8 mouse cellular contexts compared by ENCODE assay signal in the genomic region with DNA sequence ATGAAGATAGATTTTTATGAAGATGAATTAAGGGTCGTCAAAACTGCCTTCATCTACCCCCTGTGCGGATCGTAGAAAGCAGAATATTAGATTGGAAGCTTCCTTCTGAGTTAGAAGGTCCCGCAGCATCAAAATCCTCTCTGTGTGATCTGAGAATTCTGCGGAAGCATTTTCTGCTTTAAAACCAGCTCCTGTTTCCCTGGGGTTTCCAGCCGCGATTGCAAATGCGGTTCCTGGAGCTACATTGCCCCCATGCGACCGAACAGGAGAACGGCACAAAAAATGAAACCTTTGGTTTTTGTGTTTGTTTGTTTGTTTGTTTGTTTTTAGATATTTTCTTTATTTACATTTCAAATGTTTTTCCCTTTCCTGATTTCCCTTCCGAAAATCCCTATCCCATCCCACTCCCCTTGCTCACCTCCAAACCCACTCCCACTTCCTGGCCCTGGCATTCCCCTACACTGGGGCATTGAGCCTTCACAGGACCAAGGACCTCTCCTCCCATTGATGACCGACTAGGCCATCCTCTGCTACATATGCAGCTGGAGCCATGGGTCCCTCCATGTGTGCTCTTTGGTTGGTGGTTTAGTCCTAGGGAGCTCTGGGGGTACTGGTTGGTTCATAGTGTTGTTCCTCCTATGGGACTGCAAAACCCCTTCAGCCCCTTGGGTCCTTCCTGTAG. TPM values are rescaled to one million over a fixed set of nuclear protein-coding genes. Genes with fewer than 3 reads are reported as not detected.
DNase-seq lines count a peak whose midpoint lies in the region; ATAC-seq and TF ChIP-seq lines count a peak whose summit lies in the region.
"Not testable (repeated sequence)": the region's sequence is repeated elsewhere in the genome, so short reads cannot be mapped to it uniquely, and the experiment has no call there.

No protein-coding gene starts in this region.

- H3K9ac ChIP-seq in hindbrain, embryonic 12.5 days; liver, postnatal 0 days (replicated peaks): not testable (repeated sequence)

- H3K4me3 ChIP-seq in hindbrain, embryonic 12.5 days; layer of hippocampus, adult 2 months; liver, postnatal 0 days (ENCODE audit: low read depth, low read length): not testable (repeated sequence)

- TF ChIP-seq EP300 in liver, postnatal 0 days (IDR thresholded peaks at IDR 0.05; ENCODE audit: low read depth) = not testable (repeated sequence)

- not testable (repeated sequence) for H3K4me1 ChIP-seq in hindbrain, embryonic 12.5 days; liver, postnatal 0 days (ENCODE audit: insufficient read depth)

- TF ChIP-seq CTCF in layer of hippocampus, adult 2 months (conservative IDR thresholded peaks at IDR 0.05) = peak; percentile 90
- TF ChIP-seq CTCF in liver, postnatal 0 days (IDR thresholded peaks at IDR 0.05; ENCODE audit: low read depth) = peak; percentile 73

- H3K27ac ChIP-seq in hindbrain, embryonic 12.5 days; layer of hippocampus, adult 2 months; liver, postnatal 0 days (ENCODE audit: low read depth): not testable (repeated sequence)

- H3K4me2 ChIP-seq in hindbrain, embryonic 12.5 days (replicated peaks) = 0 out of 2 replicates have a peak overlapping the region, but pooled peaks have one; percentile 26
- not testable (repeated sequence) for H3K4me2 ChIP-seq in liver, postnatal 0 days (ENCODE audit: low read depth, low read length)

- H3K36me3 ChIP-seq in hindbrain, embryonic 12.5 days; liver, postnatal 0 days (replicated peaks; ENCODE audit: insufficient read depth, low read length): not testable (repeated sequence)

- H3K9me3 ChIP-seq in hindbrain, embryonic 12.5 days (replicated peaks); liver, postnatal 0 days (ENCODE audit: low read length): not testable (repeated sequence)

- ATAC-seq in hindbrain, embryonic 12.5 days (ENCODE audit: low FRiP score) = peak; percentile 51; the same call in 1 of the 2 replicates
- not testable (repeated sequence) for ATAC-seq in liver, postnatal 0 days

- WGBS in hindbrain, embryonic 12.5 days = 12% methylated on average over 13 of the region's 13 CpGs
- 13% methylated on average over 13 of the region's 13 CpGs for WGBS in liver, postnatal 0 days (ENCODE audit: insufficient replicate concordance)

- H3K27me3 ChIP-seq in hindbrain, embryonic 12.5 days; liver, postnatal 0 days (ENCODE audit: insufficient read depth, low read length): not testable (repeated sequence)

- peak; percentile 15 for DNase-seq in adrenal gland, adult 2 months
- DNase-seq in cerebellum, postnatal 4 days (ENCODE audit: low spot score in 2 of 2) = peak; percentile 42 to 66
- DNase-seq in frontal cortex, adult 2 months (ENCODE audit: extremely low spot score in 1 of 2, low spot score in 1 of 2) = peak; percentile 23 to 72
- DNase-seq in layer of hippocampus, adult 2 months (ENCODE audit: low spot score in 2 of 2) = peak; percentile 44 to 62
- DNase-seq in liver, postnatal 0 days = peak; percentile 37
- peak; percentile 6 for DNase-seq in ovary, postnatal 10 days (ENCODE audit: low spot score)
- peak; percentile 17 to 23 for DNase-seq in urinary bladder, postnatal 36 days (ENCODE audit: low spot score in 2 of 2)

RNA-seq across cellular contexts. Expression of a gene that starts 45.6 kb away (rescaled TPM):
- 1 to 10 TPM; 1.1 to 1.8 TPM for total RNA-seq in adrenal gland, adult 2 months (2021)
- 0.39 and 0.67 TPM in 2 replicates for polyA plus RNA-seq in adrenal gland, adult 2 months (2012; rRNA removed)
- 18.4 and 19.7 TPM in 2 replicates for polyA plus RNA-seq in frontal cortex, adult 2 months (2012; rRNA removed)
- polyA plus RNA-seq in hindbrain, embryonic 12.5 days (2016; fragmentation: Nextera tagmentation; extraction: Ambion mirVana) = 34.5 and 35.9 TPM in 2 replicates
- 10 to 100 TPM; 15.9 to 16.0 TPM for total RNA-seq in layer of hippocampus, adult 2 months (2021)
- polyA plus RNA-seq in liver, postnatal 0 days (2015; fragmentation: Nextera tagmentation; extraction: Ambion mirVana) = 0.05 and 0.08 TPM in 2 replicates

Comparison
In these comparisons a context has a peak if more than half of its experiments do, and no peak if none do; other contexts are left out.
1. RNA of a gene that starts 45.6 kb away (polyA plus RNA-seq): 34.5 to 35.9 TPM in hindbrain, embryonic 12.5 days and 18.4 to 19.7 TPM in frontal cortex, adult 2 months; 0.39 to 0.67 TPM in adrenal gland, adult 2 months and 0.05 to 0.08 TPM in liver, postnatal 0 days; every median in the first group is over 10 times any median in the second.
2. Peak in every context shown above with its lines, with median percentiles within 50 percentile points of each other: DNase-seq.